Mouse (Mus musculus): ENCODE results near the gene Traf3ip3. TPM values are rescaled to one million over a fixed set of nuclear protein-coding genes. Genes with fewer than 3 reads are reported as not detected.

Traf3ip3 gene
- total RNA-seq, 2 experiments from 2014 or later: 1.6 to 2.4 TPM

DNA sequence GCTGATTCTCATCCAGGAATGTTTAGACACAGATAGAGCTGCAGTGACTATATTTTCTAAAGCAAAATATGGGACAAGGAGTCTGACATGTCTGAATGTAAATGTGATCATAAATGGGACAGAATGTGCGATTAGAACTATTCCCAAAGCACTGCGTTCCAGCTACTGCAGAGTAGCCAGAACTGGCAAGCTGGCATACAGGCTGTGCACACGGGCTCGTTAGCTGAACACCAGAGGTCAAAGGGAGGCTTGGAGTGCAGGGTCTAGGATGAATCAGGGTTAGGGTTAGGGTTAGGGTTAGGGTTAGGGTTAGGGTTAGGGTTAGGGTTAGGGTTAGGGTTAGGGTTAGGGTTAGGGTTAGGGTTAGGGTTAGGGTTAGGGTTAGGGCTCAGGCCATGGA lies 26.0 kb upstream of the Traf3ip3 start:
- Histone ChIP-seq H3K27ac (peak overlapping the region; percentile 74), H3K4me3 (no peak overlapping the region)
- TF ChIP-seq CTCF (conservative IDR thresholded peaks at IDR 0.05): no peak
- no peak for DNase-seq (ENCODE audit: low spot score in 2 of 2)

DNA sequence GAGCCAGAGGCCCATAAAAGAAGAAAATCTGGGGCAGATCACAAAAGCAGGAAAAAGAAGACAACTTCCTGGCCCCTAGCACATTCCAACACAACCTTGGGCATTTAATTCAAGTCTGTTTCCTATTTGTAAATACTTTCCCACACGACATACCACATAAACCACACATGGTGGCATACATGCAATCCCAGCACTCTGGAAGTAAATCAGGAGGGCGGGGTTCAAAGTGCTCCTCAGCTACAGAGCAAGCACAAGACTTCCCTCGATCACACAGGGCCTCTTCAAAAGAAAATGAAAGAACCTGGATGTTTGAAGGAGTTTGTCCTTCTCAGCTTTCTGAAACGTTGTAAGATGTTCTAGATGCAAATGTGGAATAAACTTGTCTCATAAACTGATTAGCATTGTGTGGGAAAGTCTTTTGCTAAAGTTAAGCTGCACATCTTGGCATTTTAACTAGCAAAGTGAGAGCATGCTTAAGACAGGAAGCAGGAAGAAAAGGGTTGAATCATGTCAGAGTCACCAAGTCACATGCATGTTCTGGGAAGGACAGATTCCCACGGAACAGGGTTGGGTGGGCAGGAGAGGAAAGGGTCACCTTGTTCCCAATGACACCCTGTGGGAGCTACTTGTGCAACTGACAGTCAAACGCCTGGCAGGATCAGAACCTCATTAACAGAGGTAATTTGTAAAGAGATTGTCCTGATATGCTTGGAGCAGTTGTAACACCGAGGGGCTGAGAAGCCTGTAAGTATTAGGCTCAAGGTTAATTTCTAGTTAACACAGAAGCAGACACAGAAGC lies 25.4 kb upstream of the Traf3ip3 start:
- DNase-seq (ENCODE audit: low spot score in 2 of 2): no peak
- Histone ChIP-seq H3K27ac (peak overlapping the region; percentile 74), H3K4me3 (no peak overlapping the region)
- TF ChIP-seq CTCF (conservative IDR thresholded peaks at IDR 0.05): no peak

DNA sequence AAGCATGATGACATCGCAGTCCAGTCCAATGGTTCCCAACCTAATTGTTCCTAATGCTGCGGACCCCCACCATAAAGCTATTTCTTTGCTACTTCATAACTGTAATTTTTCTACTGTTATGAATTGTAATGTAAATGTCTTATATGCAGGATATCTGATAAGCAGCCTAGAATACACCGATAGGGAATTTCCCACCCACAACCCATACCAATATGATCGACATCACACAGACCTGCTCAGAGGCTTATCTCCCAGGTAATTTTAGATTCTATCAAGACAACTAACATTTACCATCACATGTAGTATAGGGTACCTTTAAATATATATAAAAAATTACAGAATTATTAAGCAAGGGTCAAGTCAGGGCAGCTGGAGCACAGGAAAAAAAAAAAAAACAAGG lies 24.6 kb upstream of the Traf3ip3 start:
- no peak overlapping the region for H3K4me3 ChIP-seq
- TF ChIP-seq CTCF (conservative IDR thresholded peaks at IDR 0.05): no peak
- peak overlapping the region; percentile 74; the same call in 1 of the 2 replicates for H3K27ac ChIP-seq
- no peak for DNase-seq (ENCODE audit: low spot score in 2 of 2)

DNA sequence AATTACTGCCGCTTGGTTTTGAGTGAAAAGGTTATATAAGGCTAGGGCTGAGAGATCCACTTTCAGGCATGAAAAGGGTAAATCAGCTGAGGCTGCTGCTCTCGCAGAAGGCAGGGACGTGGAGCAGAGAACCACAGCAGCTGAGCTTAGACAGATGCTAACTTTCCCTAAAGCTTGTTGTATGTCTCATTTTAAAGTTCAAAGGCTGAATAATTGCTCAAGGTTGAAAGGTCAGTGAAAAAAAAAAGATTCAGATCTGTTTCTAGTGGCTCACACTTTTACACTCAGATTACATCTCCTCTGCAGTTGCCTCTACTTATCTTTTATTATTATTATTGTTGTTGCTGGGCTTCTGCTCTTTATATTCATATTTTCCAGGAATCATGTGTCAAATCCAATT lies 24.0 kb upstream of the Traf3ip3 start:
- no peak for TF ChIP-seq CTCF (conservative IDR thresholded peaks at IDR 0.05)
- Histone ChIP-seq H3K27ac (peak overlapping the region; percentile 4; the same call in 1 of the 2 replicates), H3K4me3 (no peak overlapping the region)
- DNase-seq (ENCODE audit: low spot score in 2 of 2): no peak

DNA sequence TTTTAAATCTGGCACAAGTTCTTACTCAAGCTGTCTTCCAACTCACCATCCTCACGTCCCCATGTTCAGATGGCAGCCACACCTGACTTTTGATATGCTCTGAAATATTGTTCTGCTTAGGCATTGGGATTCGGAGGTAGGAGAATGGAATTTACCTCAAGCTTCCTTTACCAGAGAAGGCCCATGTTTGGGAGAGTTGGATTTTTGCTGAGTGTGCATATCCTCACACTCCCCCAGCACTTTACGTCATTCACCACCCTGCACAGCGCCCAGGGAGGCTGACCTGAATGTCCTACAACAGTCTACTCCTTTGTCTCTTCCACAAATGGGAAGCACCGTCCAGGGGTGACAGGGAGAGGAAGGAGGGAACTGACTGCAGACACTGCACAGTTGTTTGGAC lies 18.9 kb upstream of the Traf3ip3 start:
- Histone ChIP-seq H3K27ac (no peak overlapping the region), H3K4me3 (no peak overlapping the region)
- TF ChIP-seq CTCF (conservative IDR thresholded peaks at IDR 0.05): no peak
- DNase-seq (ENCODE audit: low spot score in 2 of 2): no peak

DNA sequence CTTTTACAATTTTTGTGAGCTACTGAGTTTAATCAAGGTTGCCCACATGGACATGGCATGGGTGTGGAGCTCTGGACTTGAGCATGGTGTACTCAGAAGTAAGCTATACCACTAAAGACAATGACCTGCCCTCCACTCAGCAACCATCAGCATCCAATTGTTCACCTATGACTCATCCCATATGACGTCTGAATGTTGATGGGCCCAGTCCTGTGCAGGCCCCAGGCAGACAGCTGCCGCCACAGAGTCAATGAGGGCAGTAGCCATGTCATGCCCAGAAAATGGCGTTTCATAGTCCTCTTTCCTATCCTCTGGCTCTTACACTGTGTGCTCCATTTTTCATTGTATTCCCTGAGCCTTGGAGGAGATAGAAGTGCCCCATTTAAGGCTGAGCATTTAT lies 14.5 kb upstream of the Traf3ip3 start:
- no peak for TF ChIP-seq CTCF (conservative IDR thresholded peaks at IDR 0.05)
- no peak for DNase-seq (ENCODE audit: low spot score in 2 of 2)
- Histone ChIP-seq H3K27ac (no peak overlapping the region), H3K4me3 (no peak overlapping the region)

DNA sequence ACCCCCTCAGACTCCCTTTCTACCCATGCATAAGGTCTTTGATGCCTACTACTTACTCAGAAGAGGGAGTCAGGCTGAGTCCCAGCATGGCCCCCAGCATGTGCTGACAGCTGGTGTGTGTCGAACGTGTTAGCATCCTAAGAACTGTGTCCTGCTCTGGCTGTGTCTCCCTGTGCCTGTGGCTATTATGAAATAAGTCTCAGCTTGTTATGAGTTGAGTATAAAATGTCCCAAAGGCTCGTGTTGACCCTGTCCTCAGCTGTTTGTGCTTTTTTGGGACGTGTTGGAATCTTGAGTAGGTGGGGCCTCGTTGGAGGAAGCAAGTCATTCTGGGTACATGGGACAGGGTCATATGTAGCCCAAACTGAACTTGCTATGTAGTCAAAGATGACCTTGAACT lies 12.6 kb upstream of the Traf3ip3 start:
- Histone ChIP-seq H3K4me3 (no peak overlapping the region), H3K27ac (no peak overlapping the region)
- TF ChIP-seq CTCF (conservative IDR thresholded peaks at IDR 0.05): no peak
- DNase-seq (ENCODE audit: low spot score in 2 of 2): no peak

DNA sequence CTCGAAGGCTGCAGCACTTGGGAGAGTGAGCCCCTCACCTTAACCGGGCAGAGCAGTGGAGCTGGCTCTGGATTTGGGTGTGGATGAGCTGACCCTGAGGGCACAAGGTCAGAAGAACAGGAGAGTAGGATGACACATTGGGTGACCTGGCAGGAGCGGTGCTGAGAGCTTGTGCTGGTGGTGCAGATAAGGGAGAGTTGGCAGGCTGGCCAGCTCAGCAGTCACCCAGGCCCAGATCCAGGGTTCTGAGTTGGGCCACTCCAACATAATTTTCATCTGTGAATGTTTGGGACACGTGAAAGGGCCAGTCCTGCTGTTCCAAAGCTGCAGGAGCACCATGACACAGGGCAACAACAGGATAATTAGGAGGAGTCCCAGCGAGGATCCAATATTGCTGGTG lies 9.9 kb upstream of the Traf3ip3 start:
- Histone ChIP-seq H3K4me3 (no peak overlapping the region), H3K27ac (no peak overlapping the region)
- no peak for DNase-seq (ENCODE audit: low spot score in 2 of 2)
- TF ChIP-seq CTCF (conservative IDR thresholded peaks at IDR 0.05): no peak

DNA sequence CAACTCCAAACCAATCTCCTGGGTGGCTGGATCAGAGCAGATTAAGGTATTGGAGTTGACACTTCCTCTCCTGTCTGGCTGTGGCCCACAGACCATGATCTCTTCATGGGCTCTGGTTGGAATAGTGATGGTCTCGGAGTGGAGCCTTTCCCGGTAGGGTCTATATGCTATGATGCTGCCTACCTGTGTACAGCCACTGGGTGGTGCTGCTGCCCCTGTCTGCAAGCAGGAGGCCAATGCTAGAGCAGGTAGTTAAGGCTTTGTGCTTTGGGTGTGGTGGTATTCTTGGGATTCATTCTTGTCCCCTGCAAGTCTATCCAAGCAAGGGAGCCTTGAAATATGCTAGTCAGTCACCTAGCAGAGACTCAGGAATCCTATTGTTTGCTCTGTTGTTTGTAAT lies 6.7 kb upstream of the Traf3ip3 start:
- no peak overlapping the region for H3K4me3 ChIP-seq
- peak; percentile 94 for TF ChIP-seq CTCF (conservative IDR thresholded peaks at IDR 0.05)
- no peak overlapping the region for H3K27ac ChIP-seq
- DNase-seq (ENCODE audit: low spot score in 2 of 2): peak; percentile 59 to 64

DNA sequence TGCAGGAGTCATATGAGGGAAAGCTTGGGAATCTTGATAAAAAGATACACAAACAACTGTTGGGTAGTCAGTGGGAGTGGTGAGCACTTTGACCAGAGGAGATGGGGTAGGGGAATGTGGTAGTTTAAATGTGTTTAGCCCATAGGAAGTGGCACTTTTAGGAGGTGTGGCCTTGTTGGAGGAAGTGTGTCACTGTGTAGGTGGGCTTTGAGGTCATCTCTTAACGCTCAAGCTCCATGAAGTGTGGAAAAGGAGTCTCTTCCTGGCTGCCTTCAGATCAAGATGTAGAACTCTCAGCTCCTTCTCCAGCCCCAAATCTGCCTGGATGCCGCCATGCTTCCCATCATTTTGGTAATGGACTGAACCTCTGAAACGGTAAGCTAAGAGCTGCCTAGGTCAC lies 6.0 kb upstream of the Traf3ip3 start, which contains the start of gene Lamb3:
Gene Lamb3 (plus strand): TSS at position 197 of the 400 bp plus-strand sequence.
- DNase-seq (ENCODE audit: low spot score in 2 of 2): no peak
- Histone ChIP-seq H3K4me3 (no peak within 1 kb of the TSS), H3K27ac (no peak within 1 kb of the TSS)
- no peak for TF ChIP-seq CTCF (conservative IDR thresholded peaks at IDR 0.05)

DNA sequence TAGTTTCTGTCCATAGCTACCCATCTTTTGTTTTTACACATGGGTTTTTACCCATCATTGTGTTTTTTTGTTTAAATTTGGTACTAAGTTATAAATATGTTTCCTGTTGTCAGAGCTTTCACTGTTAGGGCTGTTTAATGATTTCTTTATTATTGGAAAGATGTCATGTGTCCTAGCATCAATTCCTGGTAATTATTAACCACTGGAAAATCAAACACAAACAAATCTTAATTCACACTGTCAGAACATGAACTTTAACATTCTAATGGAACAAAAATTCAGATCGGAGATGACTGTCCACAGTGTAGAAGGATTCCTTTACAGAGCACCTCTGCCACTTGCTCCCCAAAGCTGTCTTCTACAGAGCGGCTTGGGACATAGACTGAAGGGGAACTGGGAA lies 3.9 kb upstream of the Traf3ip3 start:
- no peak for DNase-seq (ENCODE audit: low spot score in 2 of 2)
- no peak for TF ChIP-seq CTCF (conservative IDR thresholded peaks at IDR 0.05)

DNA sequence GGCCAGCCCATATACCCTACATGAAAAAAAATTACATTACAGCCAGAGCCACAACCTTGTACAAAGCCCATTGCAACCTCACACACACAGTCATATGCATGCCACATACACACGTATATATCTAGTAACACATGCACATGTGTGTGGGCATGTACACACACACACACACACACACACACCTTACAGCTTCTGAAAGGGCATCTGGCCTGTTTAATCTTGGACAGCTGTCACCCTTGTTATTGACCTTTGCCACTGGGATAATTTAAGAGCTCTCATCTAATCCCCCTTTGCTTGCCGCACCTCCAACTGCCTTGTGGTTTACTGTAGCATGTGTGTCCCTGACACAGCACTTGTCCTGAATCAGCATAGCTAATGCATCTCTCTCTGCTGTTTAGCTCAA lies 2.3 kb upstream of the Traf3ip3 start:
- Histone ChIP-seq H3K4me3 (no peak overlapping the region), H3K27ac (no peak overlapping the region)
- no peak for DNase-seq (ENCODE audit: low spot score in 2 of 2)
- TF ChIP-seq CTCF (conservative IDR thresholded peaks at IDR 0.05): no peak

More for the DNA sequence above, 3.9 kb upstream of the Traf3ip3 start:
- Histone ChIP-seq H3K4me3 (no peak overlapping the region), H3K27ac (no peak overlapping the region)

DNA sequence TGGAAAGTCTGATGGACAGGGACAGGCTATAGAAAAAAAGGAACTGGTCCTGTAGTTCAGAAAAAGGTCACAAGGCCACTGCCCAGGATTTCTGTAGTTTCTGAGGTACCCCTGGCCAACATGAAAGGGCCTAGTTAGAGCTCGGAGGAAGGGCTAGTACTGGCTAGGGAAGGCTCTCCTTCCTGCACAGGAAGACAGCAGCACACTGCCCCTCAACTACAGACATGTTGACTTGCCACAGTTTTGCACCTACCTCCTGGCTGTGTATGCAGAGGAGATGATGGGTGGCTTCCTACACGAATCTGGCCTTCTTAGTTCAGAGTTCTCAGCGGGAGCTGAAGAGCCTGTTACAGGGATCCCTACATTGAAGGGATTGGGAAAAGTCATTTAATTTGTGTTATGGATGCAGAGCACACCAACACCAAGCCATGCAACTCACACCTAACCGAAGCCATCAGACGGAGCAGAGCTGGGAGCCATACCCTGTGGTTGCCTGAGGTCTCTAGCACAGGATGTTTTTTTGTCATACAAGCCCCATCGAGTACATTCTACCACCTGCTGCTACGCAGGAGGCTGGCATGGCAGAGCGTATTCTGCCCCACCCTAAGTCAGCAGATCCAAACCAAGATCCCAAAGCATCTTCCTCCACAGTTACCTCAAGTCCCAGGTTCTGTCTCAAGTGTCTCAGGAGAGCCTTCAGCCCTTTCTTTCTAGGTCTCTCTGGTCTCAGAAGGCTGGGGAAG lies 692 bp downstream of the Traf3ip3 start:
- no peak for TF ChIP-seq CTCF (conservative IDR thresholded peaks at IDR 0.05)
- Histone ChIP-seq H3K4me3 (no peak overlapping the region), H3K27ac (no peak overlapping the region)
- DNase-seq (ENCODE audit: low spot score in 2 of 2): no peak

DNA sequence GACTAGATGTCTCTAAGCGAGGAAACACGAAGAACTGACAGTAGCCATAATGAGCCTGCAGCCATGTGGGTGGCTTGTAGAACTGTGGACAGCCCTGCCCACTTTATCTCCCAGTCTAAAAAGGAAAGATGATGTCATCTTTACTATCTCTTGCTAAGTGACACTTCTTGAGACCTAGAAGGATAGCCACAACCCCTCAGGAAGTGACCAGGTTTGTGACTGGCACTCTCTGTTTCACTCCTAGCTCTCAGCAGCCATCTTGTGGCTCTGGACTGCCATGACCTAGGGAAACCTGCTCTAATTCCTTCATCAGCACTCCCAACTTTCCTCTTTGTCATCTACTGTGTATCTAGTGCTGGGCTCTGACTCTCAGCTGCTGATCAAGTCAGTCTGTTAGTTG lies 3.2 kb downstream of the Traf3ip3 start:
- TF ChIP-seq CTCF (conservative IDR thresholded peaks at IDR 0.05): peak; percentile 47
- H3K4me3 ChIP-seq: no peak overlapping the region
- DNase-seq (ENCODE audit: low spot score in 2 of 2): no peak
- no peak overlapping the region for H3K27ac ChIP-seq

Data from layer of hippocampus, adult 2 months (tissue).